Mouse (Mus musculus): ENCODE results near the gene Agtrap. TPM values are rescaled to one million over a fixed set of nuclear protein-coding genes. Genes with fewer than 3 reads are reported as not detected.
A peak's percentile ranks its signal among the peaks of the same experiment; 100 is the strongest.

Agtrap gene
- 28.1 and 31.5 TPM in 2 replicates for polyA plus RNA-seq (2015; fragmentation: Nextera tagmentation; extraction: Ambion mirVana)

GRCm38 (mm10) chr4:148087907-148088527 lies at the start of gene Agtrap:
Gene Agtrap, minus strand, starts transcription at chr4:148088031.
- H3K4me1 ChIP-seq (ENCODE audit: insufficient read depth, low read length) = peaks cover 35% of the 10 kb centered on the region
- H3K36me3 ChIP-seq (ENCODE audit: insufficient read depth, low read length) = no peaks in the 10 kb centered on the region
- H3K9me3 ChIP-seq (ENCODE audit: low read length) = no peaks in the 10 kb centered on the region
- WGBS = 6% methylated on average over 34 of the region's 34 CpGs
- no peaks in the 10 kb centered on the region for H3K27me3 ChIP-seq (ENCODE audit: insufficient read depth, low read length)
- peak within 1 kb of the TSS; percentile 89 for H3K4me3 ChIP-seq (ENCODE audit: low read length)
- H3K9ac ChIP-seq (replicated peaks; ENCODE audit: low read length) = peak within 1 kb of the TSS; percentile 89
- H3K27ac ChIP-seq (ENCODE audit: low read length) = peak within 1 kb of the TSS; percentile 68; the same call in 1 of the 2 replicates
- peak; percentile 90 for ATAC-seq (ENCODE audit: low FRiP score, low TSS enrichment)
- peak within 1 kb of the TSS; percentile 83 for H3K4me2 ChIP-seq (replicated peaks; ENCODE audit: low read depth, low read length)

GRCm38 (mm10) chr4:148137503-148137902 lies 49.7 kb upstream of the Agtrap start:
- Histone ChIP-seq H3K4me2 (replicated peaks; ENCODE audit: low read depth, low read length) (no peak overlapping the region), H3K4me3 (ENCODE audit: low read length) (no peak overlapping the region), H3K4me1 (ENCODE audit: insufficient read depth, low read length) (peaks cover 12% of the 10 kb centered on the region; the same call in 1 of the 2 replicates), H3K27ac (ENCODE audit: low read length) (no peak overlapping the region), H3K27me3 (ENCODE audit: insufficient read depth, low read length) (peaks cover 5% of the 10 kb centered on the region; the same call in 1 of the 2 replicates), H3K9me3 (ENCODE audit: low read length) (no peaks in the 10 kb centered on the region), H3K36me3 (ENCODE audit: insufficient read depth, low read length) (no peaks in the 10 kb centered on the region), H3K9ac (replicated peaks; ENCODE audit: low read length) (no peak overlapping the region)
- ATAC-seq (ENCODE audit: low FRiP score, low TSS enrichment) = no peak
- 78% methylated on average over 8 of the region's 8 CpGs for WGBS

GRCm38 (mm10) chr4:148134988-148135387 lies 47.2 kb upstream of the Agtrap start:
- Histone ChIP-seq H3K4me3 (ENCODE audit: low read length) (no peak overlapping the region), H3K9ac (replicated peaks; ENCODE audit: low read length) (no peak overlapping the region), H3K27me3 (ENCODE audit: insufficient read depth, low read length) (peaks cover 22% of the 10 kb centered on the region), H3K36me3 (ENCODE audit: insufficient read depth, low read length) (no peaks in the 10 kb centered on the region), H3K4me1 (ENCODE audit: insufficient read depth, low read length) (peaks cover 14% of the 10 kb centered on the region), H3K27ac (ENCODE audit: low read length) (no peak overlapping the region), H3K4me2 (replicated peaks; ENCODE audit: low read depth, low read length) (no peak overlapping the region), H3K9me3 (ENCODE audit: low read length) (no peaks in the 10 kb centered on the region)
- ATAC-seq (ENCODE audit: low FRiP score, low TSS enrichment) = no peak
- WGBS = 86% methylated on average over 8 of the region's 8 CpGs

- peaks cover 7% of the 10 kb centered on the region; the same call in 1 of the 2 replicates for H3K4me1 ChIP-seq (ENCODE audit: insufficient read depth, low read length)
- peak overlapping the region; percentile 61 for H3K9ac ChIP-seq (replicated peaks; ENCODE audit: low read length)
- H3K27me3 ChIP-seq (ENCODE audit: insufficient read depth, low read length) = peaks cover 40% of the 10 kb centered on the region
- H3K4me2 ChIP-seq (replicated peaks; ENCODE audit: low read depth, low read length) = peak overlapping the region; percentile 98
- H3K27ac ChIP-seq (ENCODE audit: low read length) = no peak overlapping the region
- no peaks in the 10 kb centered on the region for H3K9me3 ChIP-seq (ENCODE audit: low read length)
- peak; percentile 73; the same call in 1 of the 2 replicates for ATAC-seq (ENCODE audit: low FRiP score, low TSS enrichment)
- H3K4me3 ChIP-seq (ENCODE audit: low read length) = peak overlapping the region; percentile 72
- under 1% methylated on average over 21 of the region's 21 CpGs for WGBS
- H3K36me3 ChIP-seq (ENCODE audit: insufficient read depth, low read length) = no peaks in the 10 kb centered on the region
Observed at GRCm38 (mm10) chr4:148131497-148132081, 43.8 kb upstream of the Agtrap start.

GRCm38 (mm10) chr4:148130561-148131413 lies 43.0 kb upstream of the Agtrap start, which contains the start of gene Draxin:
Gene Draxin, minus strand, starts transcription at chr4:148130698.
- Histone ChIP-seq H3K4me2 (replicated peaks; ENCODE audit: low read depth, low read length) (peak within 1 kb of the TSS; percentile 98), H3K9ac (replicated peaks; ENCODE audit: low read length) (peak within 1 kb of the TSS; percentile 79), H3K36me3 (ENCODE audit: insufficient read depth, low read length) (no peaks in the 10 kb centered on the region), H3K27ac (ENCODE audit: low read length) (peak within 1 kb of the TSS; percentile 43), H3K9me3 (ENCODE audit: low read length) (no peaks in the 10 kb centered on the region), H3K27me3 (ENCODE audit: insufficient read depth, low read length) (peaks cover 40% of the 10 kb centered on the region), H3K4me3 (ENCODE audit: low read length) (peak within 1 kb of the TSS; percentile 72), H3K4me1 (ENCODE audit: insufficient read depth, low read length) (peaks cover 7% of the 10 kb centered on the region; the same call in 1 of the 2 replicates)
- under 1% methylated on average over 45 of the region's 87 CpGs for WGBS
- peak; percentile 94 for ATAC-seq (ENCODE audit: low FRiP score, low TSS enrichment)

- Histone ChIP-seq H3K4me3 (ENCODE audit: low read length) (peak within 1 kb of the TSS; percentile 72), H3K36me3 (ENCODE audit: insufficient read depth, low read length) (no peaks in the 10 kb centered on the region), H3K27ac (ENCODE audit: low read length) (peak within 1 kb of the TSS; percentile 43), H3K9me3 (ENCODE audit: low read length) (no peaks in the 10 kb centered on the region), H3K4me2 (replicated peaks; ENCODE audit: low read depth, low read length) (peak within 1 kb of the TSS; percentile 98), H3K4me1 (ENCODE audit: insufficient read depth, low read length) (peaks cover 7% of the 10 kb centered on the region; the same call in 1 of the 2 replicates), H3K9ac (replicated peaks; ENCODE audit: low read length) (peak within 1 kb of the TSS; percentile 79), H3K27me3 (ENCODE audit: insufficient read depth, low read length) (peaks cover 40% of the 10 kb centered on the region)
- WGBS = under 1% methylated on average over 18 of the region's 18 CpGs
- ATAC-seq (ENCODE audit: low FRiP score, low TSS enrichment) = no peak
Observed at GRCm38 (mm10) chr4:148130133-148130532, 42.3 kb upstream of the Agtrap start, which contains the start of gene Mad2l2. Gene Mad2l2, plus strand, starts transcription at chr4:148130384.

GRCm38 (mm10) chr4:148128672-148129071 lies 40.8 kb upstream of the Agtrap start:
- H3K9me3 ChIP-seq (ENCODE audit: low read length) = no peaks in the 10 kb centered on the region
- no peak overlapping the region for H3K27ac ChIP-seq (ENCODE audit: low read length)
- 65% methylated on average over 2 of the region's 2 CpGs for WGBS
- no peak overlapping the region for H3K4me2 ChIP-seq (replicated peaks; ENCODE audit: low read depth, low read length)
- no peak overlapping the region for H3K4me3 ChIP-seq (ENCODE audit: low read length)
- H3K9ac ChIP-seq (replicated peaks; ENCODE audit: low read length) = no peak overlapping the region
- H3K4me1 ChIP-seq (ENCODE audit: insufficient read depth, low read length) = peaks cover 7% of the 10 kb centered on the region; the same call in 1 of the 2 replicates
- peaks cover 40% of the 10 kb centered on the region for H3K27me3 ChIP-seq (ENCODE audit: insufficient read depth, low read length)
- ATAC-seq (ENCODE audit: low FRiP score, low TSS enrichment) = no peak
- H3K36me3 ChIP-seq (ENCODE audit: insufficient read depth, low read length) = no peaks in the 10 kb centered on the region

- Histone ChIP-seq H3K9ac (replicated peaks; ENCODE audit: low read length) (no peak overlapping the region), H3K4me2 (replicated peaks; ENCODE audit: low read depth, low read length) (no peak overlapping the region), H3K27me3 (ENCODE audit: insufficient read depth, low read length) (peaks cover 40% of the 10 kb centered on the region), H3K27ac (ENCODE audit: low read length) (no peak overlapping the region), H3K4me1 (ENCODE audit: insufficient read depth, low read length) (peaks cover 7% of the 10 kb centered on the region; the same call in 1 of the 2 replicates), H3K36me3 (ENCODE audit: insufficient read depth, low read length) (no peaks in the 10 kb centered on the region), H3K4me3 (ENCODE audit: low read length) (no peak overlapping the region), H3K9me3 (ENCODE audit: low read length) (no peaks in the 10 kb centered on the region)
- WGBS = 50% methylated on average over 1 of the region's 1 CpGs
- ATAC-seq (ENCODE audit: low FRiP score, low TSS enrichment) = no peak
Observed at GRCm38 (mm10) chr4:148128241-148128640, 40.4 kb upstream of the Agtrap start.

GRCm38 (mm10) chr4:148122694-148123066 lies 34.8 kb upstream of the Agtrap start:
- no peak overlapping the region for H3K9ac ChIP-seq (replicated peaks; ENCODE audit: low read length)
- H3K36me3 ChIP-seq (ENCODE audit: insufficient read depth, low read length) = no peaks in the 10 kb centered on the region
- H3K27ac ChIP-seq (ENCODE audit: low read length) = no peak overlapping the region
- 66% methylated on average over 3 of the region's 3 CpGs for WGBS
- H3K9me3 ChIP-seq (ENCODE audit: low read length) = no peaks in the 10 kb centered on the region
- H3K4me3 ChIP-seq (ENCODE audit: low read length) = no peak overlapping the region
- 0 out of 2 replicates have a peak, but pooled peaks cover 3% of the 10 kb centered on the region for H3K4me1 ChIP-seq (ENCODE audit: insufficient read depth, low read length)
- no peaks in the 10 kb centered on the region; the same call in 1 of the 2 replicates for H3K27me3 ChIP-seq (ENCODE audit: insufficient read depth, low read length)
- ATAC-seq (ENCODE audit: low FRiP score, low TSS enrichment) = no peak
- H3K4me2 ChIP-seq (replicated peaks; ENCODE audit: low read depth, low read length) = no peak overlapping the region

Measured in kidney, embryonic 16.5 days (tissue).